Mouse (Mus musculus): ENCODE measurements around the gene Fcrl6. TPM values are rescaled to one million over a fixed set of nuclear protein-coding genes. Genes with fewer than 3 reads are reported as not detected.
A peak's percentile ranks its signal among the peaks of the same experiment; 100 is the strongest.

Gene Fcrl6
- total and polyA plus RNA-seq, 3 experiments = not detected

- DNase-seq = no peak
Observed at GRCm38 (mm10) chr1:172614654-172615053, 12.3 kb upstream of the Fcrl6 start.

- DNase-seq = no peak
Observed at GRCm38 (mm10) chr1:172612745-172613144, 10.4 kb upstream of the Fcrl6 start.

- DNase-seq = no peak
Observed at GRCm38 (mm10) chr1:172611304-172611703, 9.0 kb upstream of the Fcrl6 start.

- peak; percentile 36 for DNase-seq
Observed at GRCm38 (mm10) chr1:172594495-172594894, 7.9 kb downstream of the Fcrl6 start.

- DNase-seq = no peak
Observed at GRCm38 (mm10) chr1:172593956-172594355, 8.4 kb downstream of the Fcrl6 start.

GRCm38 (mm10) chr1:172593321-172593720, 9.0 kb downstream of the Fcrl6 start:
- no peak for DNase-seq

- DNase-seq = peak; percentile 25
Observed at GRCm38 (mm10) chr1:172590385-172590784, 12.0 kb downstream of the Fcrl6 start, which contains the start of gene Slamf8. Gene Slamf8 (minus strand): TSS chr1:172590568.

GRCm38 (mm10) chr1:172585612-172586567, 16.5 kb downstream of the Fcrl6 start:
- DNase-seq = peak; percentile 37

- DNase-seq = no peak
Observed at GRCm38 (mm10) chr1:172585026-172585425, 17.3 kb downstream of the Fcrl6 start.

GRCm38 (mm10) chr1:172584271-172584670, 18.1 kb downstream of the Fcrl6 start:
- DNase-seq = no peak

- no peak for DNase-seq
Observed at GRCm38 (mm10) chr1:172582436-172582835, 19.9 kb downstream of the Fcrl6 start.

- DNase-seq = peak; percentile 31
Observed at GRCm38 (mm10) chr1:172580116-172580515, 22.2 kb downstream of the Fcrl6 start.

GRCm38 (mm10) chr1:172567758-172568157, 34.6 kb downstream of the Fcrl6 start:
- no peak for DNase-seq

- peak; percentile 49 for DNase-seq
Observed at GRCm38 (mm10) chr1:172566131-172566530, 36.2 kb downstream of the Fcrl6 start.

GRCm38 (mm10) chr1:172563465-172563828, 38.9 kb downstream of the Fcrl6 start:
- DNase-seq = no peak

GRCm38 (mm10) chr1:172562641-172563464, 39.5 kb downstream of the Fcrl6 start:
- peak; percentile 93 for DNase-seq

GRCm38 (mm10) chr1:172555638-172556037, 46.7 kb downstream of the Fcrl6 start, which contains the start of gene Vsig8:
Gene Vsig8 (plus strand): TSS chr1:172555938.
- DNase-seq = no peak

- DNase-seq = no peak
Observed at GRCm38 (mm10) chr1:172552623-172553022, 49.7 kb downstream of the Fcrl6 start.

- no peak for DNase-seq
Observed at GRCm38 (mm10) chr1:172551009-172551408, 51.3 kb downstream of the Fcrl6 start.

GRCm38 (mm10) chr1:172550551-172550951, 51.8 kb downstream of the Fcrl6 start:
- peak; percentile 56 for DNase-seq

GRCm38 (mm10) chr1:172549717-172550116, 52.6 kb downstream of the Fcrl6 start:
- DNase-seq = no peak

GRCm38 (mm10) chr1:172549314-172549713, 53.0 kb downstream of the Fcrl6 start:
- DNase-seq = no peak

- no peak for DNase-seq
Observed at GRCm38 (mm10) chr1:172548501-172548900, 53.9 kb downstream of the Fcrl6 start.
